Mouse (Mus musculus): Measurements from ENCODE around the gene Eif4g2. TPM values are rescaled to one million over a fixed set of nuclear protein-coding genes. Genes with fewer than 3 reads are reported as not detected.

The Eif4g2 gene
- polyA plus RNA-seq, 1 experiment from 2014 or later: 1,130 TPM

Other genes starting within 250 kb of the Eif4g2 start
- 30.7 and 35.5 TPM in 2 replicates for gene Rnf141, start 238.6 kb downstream of the Eif4g2 start, polyA plus RNA-seq (2015; fragmentation: Nextera tagmentation; extraction: Ambion mirVana)
- gene Lyve1, start 219.8 kb downstream of the Eif4g2 start, polyA plus RNA-seq (2015; fragmentation: Nextera tagmentation; extraction: Ambion mirVana): 6.9 and 7.0 TPM in 2 replicates
- 0.59 and 0.60 TPM in 2 replicates for gene Mrvi1, start 100.6 kb downstream of the Eif4g2 start, polyA plus RNA-seq (2015; fragmentation: Nextera tagmentation; extraction: Ambion mirVana)
- 86.0 and 91.8 TPM in 2 replicates for gene Ctr9, start 54.1 kb downstream of the Eif4g2 start, polyA plus RNA-seq (2015; fragmentation: Nextera tagmentation; extraction: Ambion mirVana)

Measured in midbrain, embryonic 15.5 days (tissue).